17 mouse cellular contexts compared by ENCODE assay signal in the genomic region with DNA sequence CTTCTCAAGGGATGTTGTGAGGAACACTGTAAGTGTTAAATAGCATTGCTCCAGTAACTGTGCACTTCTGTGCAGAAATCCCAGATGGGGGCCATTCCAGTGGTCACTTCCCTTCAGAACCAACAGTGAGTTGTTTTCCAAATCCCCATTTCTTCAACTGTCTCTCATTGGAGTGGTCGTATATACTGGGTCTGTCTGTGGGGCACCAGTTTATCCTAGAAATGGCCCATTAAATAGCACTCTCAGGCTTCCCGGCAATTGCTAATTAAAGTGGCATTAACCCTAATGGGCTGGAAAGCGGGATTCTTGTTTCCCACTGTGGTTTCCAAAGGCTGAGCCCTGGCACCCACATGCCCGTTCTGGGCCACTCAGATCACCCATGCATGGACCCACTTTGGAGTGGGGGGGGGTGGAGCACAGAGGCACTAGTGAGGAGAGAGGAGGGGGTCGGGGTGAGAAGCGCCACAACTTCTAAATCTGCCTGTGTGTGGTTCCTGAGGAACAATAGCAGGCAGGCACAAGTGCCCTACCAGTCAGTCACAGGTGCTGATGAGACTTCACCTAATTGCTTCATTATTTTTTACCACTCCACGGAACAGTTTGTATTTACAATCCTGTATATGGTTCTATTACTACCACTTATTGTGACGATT.
DNase-seq lines count a peak whose midpoint lies in the region; ATAC-seq and TF ChIP-seq lines count a peak whose summit lies in the region.
"Had no signal": no experiment of that assay in that cellular context is flagged by ENCODE, and none has a peak within 500 bp of the region (broad histone marks: within the 10 kb centered on the region; RNA-seq: fewer than 3 reads in every experiment).

No protein-coding gene starts in this region.

- H3K4me1 ChIP-seq in embryonic facial prominence, embryonic 12.5 days: peaks cover 5% of the 10 kb centered on the region; the same call in 1 of the 2 replicates
- H3K4me1 ChIP-seq in embryonic facial prominence, embryonic 10.5 days: peaks cover 41% of the 10 kb centered on the region
- peaks cover 3% of the 10 kb centered on the region; the same call in 1 of the 2 replicates for H3K4me1 ChIP-seq in midbrain, embryonic 11.5 days (ENCODE audit: control insufficient read depth, insufficient read depth, low read length)
- peaks cover 2% of the 10 kb centered on the region; the same call in 1 of the 2 replicates for H3K4me1 ChIP-seq in midbrain, embryonic 16.5 days (ENCODE audit: control insufficient read depth, insufficient read depth, low read length)
- H3K4me1 ChIP-seq in forebrain, postnatal 0 days (ENCODE audit: insufficient read depth): no peaks in the 10 kb centered on the region
- H3K4me1 ChIP-seq in neural tube, embryonic 13.5 days (replicated peaks): peaks cover 16% of the 10 kb centered on the region
- H3K4me1 ChIP-seq: heart, embryonic 13.5 days; liver, embryonic 12.5 days had no signal

- no peak overlapping the region for H3K27ac ChIP-seq in embryonic facial prominence, embryonic 12.5 days
- no peak overlapping the region for H3K27ac ChIP-seq in embryonic facial prominence, embryonic 10.5 days (replicated peaks)
- no peak overlapping the region for H3K27ac ChIP-seq in midbrain, embryonic 11.5 days (ENCODE audit: low read depth, low read length)
- no peak overlapping the region for H3K27ac ChIP-seq in midbrain, embryonic 16.5 days (ENCODE audit: low read length)
- no peak overlapping the region for H3K27ac ChIP-seq in forebrain, postnatal 0 days (ENCODE audit: low read depth, low read length)
- no peak overlapping the region for H3K27ac ChIP-seq in neural tube, embryonic 13.5 days (replicated peaks)
- H3K27ac ChIP-seq: heart, embryonic 13.5 days; hindbrain, postnatal 0 days; left cerebral cortex, adult 2 months; liver, embryonic 12.5 days; midbrain, embryonic 12.5 days had no signal

- DNase-seq in embryonic facial prominence, embryonic 10.5 days (ENCODE audit: low spot score): no peak
- peak; percentile 66 for DNase-seq in midbrain, embryonic 11.5 days (ENCODE audit: low spot score, missing footprints)
- DNase-seq in forebrain, postnatal 0 days: no peak
- no peak for DNase-seq in cerebellum, adult 11-12 months
- no peak for DNase-seq in urinary bladder, postnatal 10 days (ENCODE audit: low spot score)
- DNase-seq: cerebellum, adult 9-11 months; gastrocnemius, postnatal 25 days; thymus, postnatal 4 days had no signal

- H3K9me3 ChIP-seq in embryonic facial prominence, embryonic 12.5 days: no peaks in the 10 kb centered on the region
- H3K9me3 ChIP-seq in embryonic facial prominence, embryonic 10.5 days: no peaks in the 10 kb centered on the region
- H3K9me3 ChIP-seq in midbrain, embryonic 11.5 days (ENCODE audit: control insufficient read depth, low read length): no peaks in the 10 kb centered on the region
- no peaks in the 10 kb centered on the region for H3K9me3 ChIP-seq in midbrain, embryonic 16.5 days (replicated peaks; ENCODE audit: control insufficient read depth, low read length, poor library complexity, severe bottlenecking)
- H3K9me3 ChIP-seq in forebrain, postnatal 0 days (ENCODE audit: low read length): no peaks in the 10 kb centered on the region
- no peaks in the 10 kb centered on the region for H3K9me3 ChIP-seq in neural tube, embryonic 13.5 days
- H3K9me3 ChIP-seq: heart, embryonic 13.5 days; liver, embryonic 12.5 days; midbrain, embryonic 12.5 days had no signal

- H3K36me3 ChIP-seq in embryonic facial prominence, embryonic 12.5 days: no peaks in the 10 kb centered on the region
- H3K36me3 ChIP-seq in embryonic facial prominence, embryonic 10.5 days (replicated peaks): no peaks in the 10 kb centered on the region
- H3K36me3 ChIP-seq in midbrain, embryonic 11.5 days (ENCODE audit: control insufficient read depth, insufficient read depth, low read length): no peaks in the 10 kb centered on the region
- H3K36me3 ChIP-seq in midbrain, embryonic 16.5 days (ENCODE audit: control insufficient read depth, insufficient read depth, low read length): no peaks in the 10 kb centered on the region
- no peaks in the 10 kb centered on the region for H3K36me3 ChIP-seq in forebrain, postnatal 0 days (ENCODE audit: insufficient read depth)
- H3K36me3 ChIP-seq in neural tube, embryonic 13.5 days: no peaks in the 10 kb centered on the region
- H3K36me3 ChIP-seq: heart, embryonic 13.5 days; liver, embryonic 12.5 days; midbrain, embryonic 12.5 days had no signal

- 20% methylated on average over 8 of the region's 8 CpGs for WGBS in embryonic facial prominence, embryonic 12.5 days
- 23% methylated on average over 8 of the region's 8 CpGs for WGBS in embryonic facial prominence, embryonic 10.5 days
- 18% methylated on average over 8 of the region's 8 CpGs for WGBS in midbrain, embryonic 11.5 days
- WGBS in midbrain, embryonic 16.5 days: 20% methylated on average over 8 of the region's 8 CpGs
- 11% methylated on average over 8 of the region's 8 CpGs for WGBS in forebrain, postnatal 0 days
- WGBS in neural tube, embryonic 13.5 days: 12% methylated on average over 8 of the region's 8 CpGs

- no peak for ATAC-seq in embryonic facial prominence, embryonic 12.5 days (ENCODE audit: insufficient number of reproducible peaks, insufficient read depth, low FRiP score, low TSS enrichment)
- ATAC-seq in midbrain, embryonic 11.5 days (ENCODE audit: low FRiP score): no peak
- ATAC-seq in midbrain, embryonic 16.5 days: no peak
- 0 out of 2 replicates have a peak, but pooled peaks have one; percentile 18 for ATAC-seq in forebrain, postnatal 0 days
- peak; percentile 60; the same call in 1 of the 2 replicates for ATAC-seq in neural tube, embryonic 13.5 days (ENCODE audit: low read depth)
- ATAC-seq: hindbrain, postnatal 0 days; liver, embryonic 12.5 days; lung, postnatal 0 days had no signal

- no peak for TF ChIP-seq CTCF in forebrain, postnatal 0 days (IDR thresholded peaks at IDR 0.05; ENCODE audit: low read depth)

- H3K4me3 ChIP-seq in embryonic facial prominence, embryonic 12.5 days: no peak overlapping the region
- H3K4me3 ChIP-seq in embryonic facial prominence, embryonic 10.5 days: no peak overlapping the region
- H3K4me3 ChIP-seq in midbrain, embryonic 11.5 days (ENCODE audit: low read depth, low read length): no peak overlapping the region
- no peak overlapping the region for H3K4me3 ChIP-seq in midbrain, embryonic 16.5 days (ENCODE audit: low read depth, low read length)
- H3K4me3 ChIP-seq in forebrain, postnatal 0 days (ENCODE audit: low read depth, low read length): no peak overlapping the region
- H3K4me3 ChIP-seq in neural tube, embryonic 13.5 days: no peak overlapping the region
- H3K4me3 ChIP-seq: heart, embryonic 13.5 days; left cerebral cortex, adult 2 months; liver, embryonic 12.5 days; midbrain, embryonic 12.5 days had no signal

- H3K9ac ChIP-seq in embryonic facial prominence, embryonic 12.5 days: no peak overlapping the region
- H3K9ac ChIP-seq in midbrain, embryonic 11.5 days (ENCODE audit: low read length): no peak overlapping the region
- H3K9ac ChIP-seq in midbrain, embryonic 16.5 days (ENCODE audit: low read depth, low read length): no peak overlapping the region
- no peak overlapping the region for H3K9ac ChIP-seq in forebrain, postnatal 0 days
- no peak overlapping the region for H3K9ac ChIP-seq in neural tube, embryonic 13.5 days
- H3K9ac ChIP-seq: heart, embryonic 13.5 days; liver, embryonic 12.5 days; midbrain, embryonic 12.5 days had no signal

- H3K27me3 ChIP-seq in embryonic facial prominence, embryonic 12.5 days: peaks cover 47% of the 10 kb centered on the region
- peaks cover 88% of the 10 kb centered on the region for H3K27me3 ChIP-seq in embryonic facial prominence, embryonic 10.5 days (replicated peaks; ENCODE audit: low read depth, poor library complexity, severe bottlenecking)
- peaks cover 47% of the 10 kb centered on the region for H3K27me3 ChIP-seq in midbrain, embryonic 11.5 days (ENCODE audit: control insufficient read depth, insufficient read depth, low read length)
- H3K27me3 ChIP-seq in midbrain, embryonic 16.5 days (ENCODE audit: control insufficient read depth, insufficient read depth, low read depth, low read length): peaks cover 37% of the 10 kb centered on the region
- H3K27me3 ChIP-seq in forebrain, postnatal 0 days (ENCODE audit: insufficient read depth, low read length): peaks cover 42% of the 10 kb centered on the region
- H3K27me3 ChIP-seq in neural tube, embryonic 13.5 days: peaks cover 71% of the 10 kb centered on the region

- H3K4me2 ChIP-seq in embryonic facial prominence, embryonic 12.5 days (replicated peaks): peak overlapping the region; percentile 1; the same call in 1 of the 2 replicates
- no peak overlapping the region for H3K4me2 ChIP-seq in midbrain, embryonic 11.5 days
- no peak overlapping the region for H3K4me2 ChIP-seq in midbrain, embryonic 16.5 days (ENCODE audit: low read length)
- H3K4me2 ChIP-seq in forebrain, postnatal 0 days (ENCODE audit: low read depth): no peak overlapping the region
- peak overlapping the region; percentile 21; the same call in 1 of the 2 replicates for H3K4me2 ChIP-seq in neural tube, embryonic 13.5 days
- H3K4me2 ChIP-seq: heart, embryonic 13.5 days; liver, embryonic 12.5 days; midbrain, embryonic 12.5 days had no signal

Comparison
In these comparisons a context has a peak if more than half of its experiments do, and no peak if none do; other contexts are left out.
1. ATAC-seq: peak in forebrain, postnatal 0 days (single experiment) and neural tube, embryonic 13.5 days (single experiment); none in embryonic facial prominence, embryonic 12.5 days (single experiment), midbrain, embryonic 11.5 days (single experiment) and midbrain, embryonic 16.5 days (single experiment).
2. H3K4me2 ChIP-seq: peak in embryonic facial prominence, embryonic 12.5 days (single experiment) and neural tube, embryonic 13.5 days (single experiment); none in midbrain, embryonic 11.5 days (single experiment), midbrain, embryonic 16.5 days (single experiment) and forebrain, postnatal 0 days (single experiment).